Mouse (Mus musculus) neutrophil, adult 65 days (primary cell): ENCODE results near the gene Tnf. TPM values are rescaled to one million over a fixed set of nuclear protein-coding genes. Genes with fewer than 3 reads are reported as not detected.

Experiments
- total RNA-seq: library from RNA; stranded (reverse); gene quantifications from 2 replicates; pipeline ENCODE4 v1.2.4, GENCODE M21; 2023

Tnf gene
- total RNA-seq = 115 TPM in 2 replicates

DNA sequence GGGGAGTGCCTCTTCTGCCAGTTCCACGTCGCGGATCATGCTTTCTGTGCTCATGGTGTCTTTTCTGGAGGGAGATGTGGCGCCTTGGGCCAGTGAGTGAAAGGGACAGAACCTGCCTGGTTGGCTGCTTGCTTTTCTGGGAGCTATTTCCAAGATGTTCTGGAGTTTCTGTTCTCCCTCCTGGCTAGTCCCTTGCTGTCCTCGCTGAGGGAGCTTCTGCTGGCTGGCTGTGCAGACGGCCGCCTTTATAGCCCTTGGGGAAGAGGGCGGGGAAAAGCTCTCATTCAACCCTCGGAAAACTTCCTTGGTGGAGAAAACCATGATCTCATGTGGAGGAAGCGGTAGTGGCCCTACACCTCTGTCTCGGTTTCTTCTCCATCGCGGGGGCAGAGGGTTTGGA lies at the start of gene Tnf:
Gene Tnf (minus strand): TSS at position 221 of the 400 bp plus-strand sequence.

DNA sequence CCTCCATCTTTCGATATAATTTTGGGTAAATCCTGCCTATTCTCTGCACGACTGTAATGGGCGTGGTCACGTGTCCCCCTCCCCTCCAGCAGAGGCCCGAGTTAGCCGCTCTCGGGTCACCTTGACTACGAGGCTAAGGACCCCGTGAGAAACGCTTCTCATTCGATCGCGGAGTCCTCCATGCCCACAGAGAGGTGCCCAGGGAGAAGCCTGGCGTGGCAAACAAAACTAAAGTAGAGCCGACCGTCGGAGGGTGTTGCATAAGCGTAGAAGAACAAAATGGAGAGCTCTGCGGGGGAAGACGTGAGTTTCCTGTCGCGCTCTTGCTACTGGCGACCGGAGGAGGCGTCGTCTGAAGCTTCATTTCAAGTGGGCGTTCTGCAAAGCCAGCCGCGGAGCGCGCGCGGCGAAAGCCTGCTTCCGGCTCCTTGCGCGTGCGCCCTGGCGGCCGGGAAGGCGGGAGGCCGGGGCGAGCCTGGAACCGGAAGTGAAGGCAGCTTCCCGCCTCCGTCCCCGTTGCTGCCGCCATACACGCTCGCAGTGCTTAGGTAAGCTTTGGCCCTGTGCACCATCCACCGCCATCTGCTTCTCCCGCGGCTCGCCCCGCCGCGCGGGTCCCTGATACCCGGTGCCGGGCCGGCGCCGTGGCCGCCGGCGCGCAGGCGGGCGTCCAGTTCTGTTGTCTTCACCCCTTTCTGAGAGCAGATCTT lies 39.7 kb upstream of the Tnf start, which contains the start of gene Ddx39b:
Gene Ddx39b (plus strand): TSS at position 442 of the 710 bp plus-strand sequence.

DNA sequence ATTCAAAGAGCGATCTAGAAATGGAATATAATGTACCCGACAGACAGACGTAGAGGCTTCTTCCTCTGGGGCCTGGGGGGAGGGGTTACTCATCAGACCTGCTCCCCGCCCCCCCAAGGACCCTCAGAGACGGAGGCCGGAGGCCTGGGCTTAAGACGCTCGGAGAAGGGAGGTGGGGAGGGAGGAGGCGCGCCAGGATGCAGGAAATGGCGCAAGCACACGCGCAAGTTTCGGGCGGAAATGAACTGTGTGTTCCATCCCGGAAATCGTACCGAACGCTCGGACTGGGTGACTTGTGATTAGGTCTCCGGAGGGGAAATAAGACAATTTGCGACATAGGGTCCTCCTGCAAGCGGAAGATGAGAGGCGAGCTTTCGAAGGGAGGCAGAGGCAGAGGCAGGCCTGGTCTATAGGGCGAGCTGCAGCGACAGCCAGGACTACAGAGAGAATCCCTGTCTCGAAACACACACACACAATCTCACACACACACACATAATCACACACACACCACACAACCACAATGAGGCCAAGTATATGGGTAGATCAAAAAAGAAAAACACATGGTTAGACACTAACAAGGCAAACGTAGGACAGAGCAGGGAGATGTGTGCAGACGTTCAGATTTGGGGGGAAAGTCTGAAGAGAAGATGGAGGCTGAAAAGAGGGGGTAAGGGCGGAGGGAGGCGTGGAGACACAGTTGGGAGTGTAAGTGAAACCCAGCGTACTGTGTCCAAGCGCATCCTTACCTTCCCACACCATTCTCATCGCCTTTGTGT lies 34.0 kb upstream of the Tnf start, which contains the start of gene Nfkbil1:
Gene Nfkbil1 (minus strand): TSS at position 179 of the 776 bp plus-strand sequence.

DNA sequence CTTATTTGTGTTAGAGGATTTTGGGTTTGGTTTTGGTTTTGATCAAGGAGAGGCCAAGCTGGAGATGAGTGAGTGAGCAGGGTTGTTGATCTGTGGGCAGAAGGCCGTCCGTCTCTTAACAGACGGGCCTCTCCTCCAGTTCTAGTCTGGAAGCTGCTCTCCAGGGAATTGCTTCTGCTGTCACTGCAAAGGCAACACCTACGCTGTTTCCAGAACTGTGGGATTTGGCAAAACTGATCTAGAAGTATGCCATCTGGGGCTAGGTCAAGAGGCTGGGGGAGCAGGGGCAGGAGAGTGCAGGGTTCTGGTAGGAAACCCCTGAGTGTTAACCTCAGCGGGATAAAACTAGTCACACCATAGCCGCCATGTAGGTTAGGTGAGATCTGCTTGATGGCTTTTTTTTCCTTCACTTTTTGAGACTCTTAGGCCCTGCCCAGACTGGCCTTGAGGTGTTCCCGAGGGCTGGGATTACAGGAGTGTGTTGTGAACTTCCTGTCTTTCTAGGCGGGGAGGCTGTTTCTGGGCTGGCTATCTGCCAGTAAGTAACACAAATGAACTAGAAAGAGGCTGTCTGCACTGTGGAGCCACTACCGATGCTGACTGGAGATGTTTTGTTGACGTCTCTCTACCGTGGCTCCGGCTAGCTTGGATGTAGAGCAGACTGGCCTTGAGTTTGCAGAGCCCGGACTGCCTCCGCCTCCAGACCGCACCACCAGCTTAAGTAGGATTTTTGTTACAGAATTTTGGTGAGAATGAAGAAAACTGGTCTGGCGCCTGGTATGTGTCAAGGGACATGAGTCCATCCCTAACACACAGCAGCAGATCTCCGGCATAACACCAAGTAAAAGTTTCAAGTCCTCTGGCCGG lies 31.5 kb upstream of the Tnf start, which contains the start of gene Atp6v1g2:
Gene Atp6v1g2 (plus strand): TSS at position 547 of the 867 bp plus-strand sequence.

DNA sequence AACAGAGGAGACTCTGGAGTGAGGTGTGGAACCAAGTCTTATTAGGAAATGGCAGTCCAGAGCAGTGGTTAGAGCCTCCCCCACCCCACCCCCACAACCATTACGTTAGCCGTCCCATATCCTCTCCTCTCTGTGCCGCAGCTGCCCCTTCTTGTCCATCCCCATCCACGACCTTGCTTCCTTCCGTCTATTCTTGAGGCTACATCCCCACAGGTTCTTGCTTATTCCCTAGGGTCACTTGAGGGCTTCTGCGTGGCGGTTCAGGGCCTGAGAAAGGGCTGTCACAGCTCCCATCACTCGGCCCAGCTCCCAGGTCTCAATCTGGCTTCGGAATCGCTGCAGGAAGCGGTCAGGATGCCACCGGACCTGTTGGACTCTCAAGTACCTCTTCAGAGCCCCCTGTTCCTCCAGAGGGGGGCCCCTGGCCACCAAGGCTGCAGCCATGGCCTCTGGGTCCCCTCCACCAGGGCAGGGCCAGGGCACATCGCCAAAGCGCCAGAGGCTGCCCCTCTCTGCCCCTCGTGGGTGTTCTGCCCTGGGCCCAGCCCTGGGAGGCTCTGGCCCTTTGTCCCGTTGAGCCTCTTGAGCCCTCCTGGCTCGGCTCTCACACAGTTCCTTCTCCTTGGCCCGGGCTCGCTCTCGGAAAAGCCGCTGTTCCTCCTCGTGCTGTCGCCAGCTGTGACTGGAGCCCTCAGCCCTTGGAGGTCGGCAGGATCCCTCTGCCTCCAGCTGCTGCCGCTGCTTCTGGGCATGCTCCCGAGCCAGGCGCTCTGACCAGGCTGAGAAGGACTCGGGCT lies 18.5 kb upstream of the Tnf start, which contains the start of gene Gm16181:
Gene Gm16181 (plus strand): TSS at position 679 of the 797 bp plus-strand sequence.

DNA sequence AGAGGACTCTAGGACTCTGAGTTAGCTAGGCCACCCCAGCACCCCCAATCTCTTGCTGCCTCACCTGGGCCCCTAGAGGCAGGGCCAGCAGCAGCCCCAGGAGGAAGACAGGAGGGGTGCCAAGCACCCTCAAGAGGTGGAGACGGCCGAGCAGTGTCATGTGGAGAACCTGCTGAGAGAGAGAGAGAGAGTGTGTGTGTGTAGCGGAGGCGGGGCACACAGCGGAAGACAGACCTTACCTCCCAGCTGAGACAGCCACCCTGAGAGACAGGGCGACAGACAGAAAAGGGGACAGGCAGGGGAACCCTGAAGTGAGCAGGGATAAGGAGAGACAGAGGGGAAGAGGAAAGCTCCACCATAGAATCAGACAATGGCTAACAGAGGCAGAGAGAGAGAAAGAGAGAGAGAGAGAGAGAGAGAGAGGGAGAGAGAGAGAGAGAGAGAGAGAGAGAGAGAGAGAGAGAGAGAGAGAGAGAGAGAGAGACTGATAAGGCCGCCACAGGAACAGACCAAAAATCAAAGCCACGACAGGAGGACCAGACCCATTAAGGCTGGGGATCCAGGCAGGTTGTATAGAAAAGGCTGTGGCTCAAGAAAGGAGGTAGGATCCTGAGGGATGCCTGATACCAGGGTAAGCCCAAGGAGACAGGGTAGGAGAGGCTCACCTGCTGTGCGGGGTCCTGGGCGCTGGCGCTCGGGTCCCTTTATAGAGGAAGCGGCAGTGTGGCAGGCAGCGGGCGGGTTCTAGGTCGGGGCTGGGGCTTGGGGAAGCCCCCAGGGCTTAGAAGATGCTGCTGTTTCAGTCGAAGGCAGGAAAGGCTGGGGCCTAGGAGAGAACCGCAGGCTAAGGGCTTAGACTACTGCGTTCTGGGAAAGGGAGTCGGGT lies 2.9 kb upstream of the Tnf start, which contains the start of gene Lta:
Gene Lta (minus strand): TSS at position 858 of the 886 bp plus-strand sequence.

DNA sequence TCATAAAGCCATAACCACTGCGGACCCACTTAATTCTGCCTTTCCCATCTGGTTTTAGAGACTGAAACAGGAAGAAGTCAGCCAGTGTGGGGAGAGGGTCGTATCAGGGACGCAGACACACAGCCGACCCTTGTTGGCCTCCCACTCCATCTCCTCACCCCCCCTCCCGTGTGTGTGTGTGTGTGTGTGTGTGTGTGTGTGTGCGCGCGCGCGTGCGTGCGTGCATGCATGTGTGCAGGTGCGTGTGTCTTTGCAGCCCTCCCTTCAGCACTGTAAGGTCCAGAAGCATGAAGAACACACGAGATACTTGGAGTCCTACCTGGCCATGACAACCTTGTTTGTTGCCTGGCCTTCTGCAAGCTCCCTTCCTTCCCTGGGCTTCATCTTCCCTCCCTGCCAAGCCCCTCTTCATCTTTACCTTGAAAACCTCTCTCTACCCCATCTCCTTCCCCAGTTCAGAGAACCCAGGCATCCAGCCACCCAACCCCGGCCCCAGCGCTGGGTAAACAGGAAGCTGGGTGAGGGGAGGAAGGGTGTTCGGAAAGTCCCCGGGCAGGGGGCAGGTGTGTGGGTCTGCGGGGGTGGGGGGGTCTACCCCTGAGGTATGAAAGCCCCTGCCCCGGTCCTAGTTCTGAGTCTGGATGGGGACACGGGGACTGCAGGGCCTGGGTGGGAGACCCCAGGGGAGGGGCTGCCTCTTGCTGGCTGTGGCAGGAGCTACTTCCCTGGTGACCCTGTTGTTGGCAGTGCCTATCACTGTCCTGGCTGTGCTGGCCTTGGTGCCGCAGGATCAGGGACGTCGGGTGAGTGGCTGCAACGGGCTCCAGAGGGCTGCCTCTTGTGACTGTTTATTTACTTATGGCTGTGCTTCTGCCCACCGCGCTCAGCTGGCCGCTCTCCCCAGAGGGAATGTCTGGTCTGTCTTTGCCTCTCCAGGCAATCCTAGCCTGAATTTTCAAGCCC lies 7.6 kb downstream of the Tnf start, which contains the start of gene Ltb:
Gene Ltb (plus strand): TSS at position 559 of the 963 bp plus-strand sequence.

DNA sequence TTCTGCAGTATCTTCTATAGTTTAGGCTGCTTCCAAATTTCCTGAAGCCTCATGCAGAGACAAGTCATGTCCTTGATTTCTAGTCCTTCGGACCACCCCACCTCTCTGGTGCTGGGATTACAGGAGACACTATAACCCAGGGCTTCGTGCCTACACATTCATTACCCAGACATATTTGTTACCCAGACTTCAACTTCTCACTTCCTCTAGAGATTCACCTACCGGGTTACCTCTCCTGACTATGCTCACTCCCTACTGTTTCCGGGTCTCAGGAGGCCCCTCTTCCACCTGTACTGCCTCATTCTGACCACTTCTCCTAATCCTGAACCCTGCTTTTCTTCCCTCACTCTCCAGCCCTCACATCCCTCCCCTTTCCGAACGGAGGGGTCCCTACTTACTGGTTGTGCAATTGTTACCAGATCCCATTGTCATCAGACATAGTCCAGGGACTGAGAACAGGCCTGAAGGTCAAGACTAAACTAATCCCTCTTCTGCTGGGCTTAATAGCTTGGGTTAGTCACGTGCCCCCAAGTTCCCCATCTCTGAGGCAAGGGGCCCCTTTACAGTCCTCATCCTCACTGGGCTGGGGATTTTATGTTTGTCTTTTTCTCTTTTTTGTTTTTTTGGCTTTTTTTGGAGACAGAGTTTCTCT lies 13.7 kb downstream of the Tnf start, which contains the start of gene Lst1:
Gene Lst1 (minus strand): TSS at position 481 of the 652 bp plus-strand sequence.

DNA sequence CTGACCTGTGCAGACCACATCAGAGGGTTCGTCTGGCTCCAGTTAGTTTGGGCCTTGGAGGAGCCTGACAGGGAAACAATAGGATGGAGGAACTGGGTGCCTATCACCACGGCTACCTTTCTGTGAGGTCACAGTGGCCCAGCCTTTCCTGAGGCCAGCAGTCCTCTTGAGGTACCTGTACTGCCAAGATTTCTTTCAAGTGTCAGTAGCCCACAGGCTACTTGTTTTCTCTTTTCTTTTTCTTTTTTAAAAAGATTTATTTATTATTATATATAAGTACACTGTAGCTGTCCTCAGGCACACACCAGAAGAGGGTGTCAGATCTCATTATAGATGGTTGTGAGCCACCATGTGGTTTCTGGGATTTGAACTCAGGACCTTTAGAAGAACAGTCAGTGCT lies 25.8 kb downstream of the Tnf start, which contains the start of gene Aif1:
Gene Aif1 (minus strand): TSS at position 101 of the 400 bp plus-strand sequence.

DNA sequence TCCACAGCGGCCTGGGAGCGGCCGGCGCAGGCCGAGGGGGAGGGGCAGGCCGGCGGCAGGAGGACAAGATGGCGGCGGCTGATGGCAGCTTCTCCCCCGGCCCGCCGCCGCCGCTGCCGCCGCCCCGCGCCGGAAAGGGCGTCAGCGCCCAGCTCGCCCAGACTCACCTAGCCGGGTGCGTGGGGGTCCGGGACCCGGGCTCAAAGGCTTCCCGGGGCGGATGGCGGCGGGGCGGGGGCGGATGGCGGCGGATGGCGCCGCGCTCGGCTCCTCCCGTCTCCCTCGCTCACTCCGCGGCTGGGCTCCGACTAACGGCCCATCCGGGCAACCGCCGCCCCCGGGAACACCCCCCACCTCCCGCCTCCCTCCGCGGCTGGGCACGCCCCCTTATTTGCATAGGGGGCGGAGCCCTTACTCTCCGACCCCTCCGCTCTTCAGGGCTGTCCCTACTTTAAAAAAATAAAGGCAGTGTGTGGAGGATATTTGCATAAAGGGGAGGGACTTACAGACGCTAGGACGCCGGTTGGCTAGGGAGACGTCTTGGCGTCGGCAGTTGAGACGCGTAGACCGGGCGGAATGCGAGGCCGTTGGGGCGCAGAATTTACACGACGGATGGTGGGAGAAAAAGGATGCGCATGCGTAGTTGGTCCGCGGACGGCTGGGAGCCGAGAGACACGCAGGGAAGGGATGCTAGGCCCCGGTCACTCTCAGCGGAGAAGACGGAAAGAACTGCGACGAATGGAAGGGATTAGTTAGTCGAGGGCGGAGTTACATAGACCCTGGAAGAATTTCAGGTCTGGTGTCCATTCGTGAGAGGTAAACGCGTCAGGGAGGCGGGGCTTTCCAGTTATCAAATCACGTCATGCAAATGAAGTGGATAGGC lies 37.0 kb downstream of the Tnf start, which contains the start of gene Prrc2a:
Gene Prrc2a (minus strand): TSS at position 330 of the 883 bp plus-strand sequence.

Other genes starting within 250 kb of the Tnf start
- gene Hspa1b, start 242.8 kb downstream of the Tnf start, total RNA-seq = 25.6 and 50.7 TPM in 2 replicates
- gene Gm20481, start 232.1 kb downstream of the Tnf start, total RNA-seq = not detected in 2 replicates
- 36.0 and 76.5 TPM in 2 replicates for gene Hspa1a, start 229.9 kb downstream of the Tnf start, total RNA-seq
- gene Hspa1l, start 229.3 kb downstream of the Tnf start, total RNA-seq = 0.16 TPM in 1 of 2 replicates, not detected in the other
- 15.3 and 22.7 TPM in 2 replicates for gene Lsm2, start 220.1 kb downstream of the Tnf start, total RNA-seq
- 51.6 and 57.8 TPM in 2 replicates for gene Vars, start 201.0 kb downstream of the Tnf start, total RNA-seq
- gene Vwa7, start 185.4 kb downstream of the Tnf start, total RNA-seq = 0.09 TPM in 1 of 2 replicates, not detected in the other
- gene Sapcd1, start 174.0 kb downstream of the Tnf start, total RNA-seq = 0.86 and 1.9 TPM in 2 replicates
- 3.5 and 11.1 TPM in 2 replicates for gene Msh5, start 155.3 kb downstream of the Tnf start, total RNA-seq
- gene Clic1, start 152.0 kb downstream of the Tnf start, total RNA-seq = 248 and 288 TPM in 2 replicates
- gene Ddah2, start 143.0 kb downstream of the Tnf start, total RNA-seq = 1.4 and 2.6 TPM in 2 replicates
- gene Ly6g6c, start 136.6 kb downstream of the Tnf start, total RNA-seq = not detected in 2 replicates
- 0.47 TPM in 1 of 2 replicates, not detected in the other for gene Mpig6b, start 135.8 kb downstream of the Tnf start, total RNA-seq
- not detected in 2 replicates for gene Ly6g6e, start 125.1 kb downstream of the Tnf start, total RNA-seq
- not detected in 2 replicates for gene Ly6g6d, start 123.9 kb downstream of the Tnf start, total RNA-seq
- gene Ly6g6f, start 116.4 kb downstream of the Tnf start, total RNA-seq = 1.1 TPM in 1 of 2 replicates, not detected in the other
- 44.4 and 57.6 TPM in 2 replicates for gene Abhd16a, start 112.7 kb downstream of the Tnf start, total RNA-seq
- gene Ly6g5c, start 93.7 kb downstream of the Tnf start, total RNA-seq = not detected in 2 replicates
- gene Ly6g5b, start 86.6 kb downstream of the Tnf start, total RNA-seq = 13.3 and 14.5 TPM in 2 replicates
- 36.0 and 50.1 TPM in 2 replicates for gene Gpank1, start 80.6 kb downstream of the Tnf start, total RNA-seq
- 135 and 169 TPM in 2 replicates for gene Csnk2b, start 80.0 kb downstream of the Tnf start, total RNA-seq
- 21.0 and 24.5 TPM in 2 replicates for gene D17H6S53E, start 75.6 kb downstream of the Tnf start, total RNA-seq
- not detected in 2 replicates for gene Apom, start 70.0 kb downstream of the Tnf start, total RNA-seq
- gene Bag6, start 66.8 kb downstream of the Tnf start, total RNA-seq = 295 and 362 TPM in 2 replicates
- 170 and 191 TPM in 2 replicates for gene Prrc2a, start 37.1 kb downstream of the Tnf start, total RNA-seq
- 10.8 and 14.1 TPM in 2 replicates for gene Aif1, start 25.9 kb downstream of the Tnf start, total RNA-seq
- 410 and 626 TPM in 2 replicates for gene Lst1, start 13.6 kb downstream of the Tnf start, total RNA-seq
- gene Ltb, start 7.6 kb downstream of the Tnf start, total RNA-seq = 118 TPM in 2 replicates
- gene Lta, start 3.3 kb upstream of the Tnf start, total RNA-seq = not detected in 2 replicates
- gene Gm16181, start 18.8 kb upstream of the Tnf start, total RNA-seq = 0.79 TPM in 1 of 2 replicates, not detected in the other
- 1.8 and 3.2 TPM in 2 replicates for gene Atp6v1g2, start 31.7 kb upstream of the Tnf start, total RNA-seq
- gene Nfkbil1, start 33.8 kb upstream of the Tnf start, total RNA-seq = 18.5 and 19.9 TPM in 2 replicates
- 185 and 239 TPM in 2 replicates for gene Ddx39b, start 39.7 kb upstream of the Tnf start, total RNA-seq
- gene H2-D1, start 60.7 kb upstream of the Tnf start, total RNA-seq = 1,574 and 1,649 TPM in 2 replicates
- gene H2-Q1, start 118.4 kb upstream of the Tnf start, total RNA-seq = 5.9 and 6.8 TPM in 2 replicates
- gene H2-Q2, start 140.2 kb upstream of the Tnf start, total RNA-seq = 7.6 and 11.1 TPM in 2 replicates
- gene H2-Q4, start 177.6 kb upstream of the Tnf start, total RNA-seq = 116 and 118 TPM in 2 replicates
- 16.1 and 22.8 TPM in 2 replicates for gene H2-Q6, start 222.8 kb upstream of the Tnf start, total RNA-seq
- 16.3 and 24.6 TPM in 2 replicates for gene H2-Q7, start 237.1 kb upstream of the Tnf start, total RNA-seq